Mouse (Mus musculus) brain, adult 2 months (tissue): ENCODE measurements at regions not wholly inside any gene's neighbourhood (a gene's known extent, or its start where the extent isn't known, plus 50 kb on each side); places are given as distances from the start of the nearest gene placed in this dataset.
A peak's percentile ranks its signal among the peaks of the same experiment; 100 is the strongest.

Experiments
- DNase-seq: peaks from one replicate; pipeline ENCODE4 v3.0.0; 2011; ENCODE audit warnings: low read depth, low spot score

DNA sequence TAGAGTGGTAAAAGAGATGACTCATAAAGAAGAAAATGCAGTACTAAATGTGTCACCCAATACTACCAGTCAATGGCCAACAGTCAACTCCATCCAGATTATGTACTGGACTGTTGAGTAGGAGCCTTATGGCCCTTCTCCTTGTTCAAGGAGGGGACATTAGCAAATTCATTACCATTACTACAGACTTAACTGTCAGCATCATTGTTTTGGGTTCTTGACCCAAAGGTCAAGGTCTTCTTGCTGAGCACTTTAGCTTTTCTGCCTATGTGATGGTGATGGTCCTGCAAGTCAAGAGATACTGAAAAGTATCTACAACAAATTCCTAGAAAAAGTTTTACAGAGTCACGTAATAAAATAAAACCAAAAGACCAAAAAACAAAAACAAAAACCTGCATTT lies 1251.4 kb downstream of the Gm37988 start:
- no peak for DNase-seq

DNA sequence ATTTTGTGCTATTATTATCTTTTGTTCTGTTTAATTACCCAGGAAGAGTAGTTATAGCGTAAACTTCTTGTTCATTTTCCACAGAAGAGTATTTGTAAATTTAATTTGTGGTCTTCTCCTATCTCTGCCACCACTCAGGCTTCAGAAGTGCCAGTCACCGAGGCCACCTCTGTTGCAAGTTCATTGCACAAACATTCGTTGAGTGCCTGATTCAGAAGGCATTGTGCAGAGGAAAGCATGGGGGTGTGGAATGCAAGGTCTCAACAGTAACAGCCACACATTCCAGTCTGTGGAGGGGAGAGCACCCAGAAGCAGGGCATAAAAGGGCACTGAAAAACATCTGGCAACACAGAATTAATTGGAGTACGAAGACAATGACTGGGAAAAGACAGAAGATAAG lies 1268.9 kb downstream of the Gm37988 start:
- no peak for DNase-seq

DNA sequence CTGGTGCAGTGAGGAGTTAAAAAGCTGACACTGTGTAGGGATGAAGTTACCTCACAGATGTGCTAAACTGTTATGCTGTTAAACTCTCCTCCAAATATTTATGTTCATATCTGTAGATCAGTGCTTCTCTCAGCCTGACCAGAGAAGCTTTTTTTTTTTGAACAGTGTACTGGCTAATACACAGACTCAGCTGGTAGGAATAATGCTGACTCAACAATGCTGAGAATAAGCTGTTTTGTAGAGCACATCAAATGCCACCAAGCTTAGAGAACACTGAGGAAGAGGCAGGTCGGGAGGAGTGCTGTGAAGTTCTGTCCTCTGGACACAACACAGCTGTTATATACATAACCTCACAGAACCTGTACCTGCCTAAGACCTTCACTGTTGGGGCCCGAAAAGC lies 1274.2 kb downstream of the Gm37988 start:
- no peak for DNase-seq

DNA sequence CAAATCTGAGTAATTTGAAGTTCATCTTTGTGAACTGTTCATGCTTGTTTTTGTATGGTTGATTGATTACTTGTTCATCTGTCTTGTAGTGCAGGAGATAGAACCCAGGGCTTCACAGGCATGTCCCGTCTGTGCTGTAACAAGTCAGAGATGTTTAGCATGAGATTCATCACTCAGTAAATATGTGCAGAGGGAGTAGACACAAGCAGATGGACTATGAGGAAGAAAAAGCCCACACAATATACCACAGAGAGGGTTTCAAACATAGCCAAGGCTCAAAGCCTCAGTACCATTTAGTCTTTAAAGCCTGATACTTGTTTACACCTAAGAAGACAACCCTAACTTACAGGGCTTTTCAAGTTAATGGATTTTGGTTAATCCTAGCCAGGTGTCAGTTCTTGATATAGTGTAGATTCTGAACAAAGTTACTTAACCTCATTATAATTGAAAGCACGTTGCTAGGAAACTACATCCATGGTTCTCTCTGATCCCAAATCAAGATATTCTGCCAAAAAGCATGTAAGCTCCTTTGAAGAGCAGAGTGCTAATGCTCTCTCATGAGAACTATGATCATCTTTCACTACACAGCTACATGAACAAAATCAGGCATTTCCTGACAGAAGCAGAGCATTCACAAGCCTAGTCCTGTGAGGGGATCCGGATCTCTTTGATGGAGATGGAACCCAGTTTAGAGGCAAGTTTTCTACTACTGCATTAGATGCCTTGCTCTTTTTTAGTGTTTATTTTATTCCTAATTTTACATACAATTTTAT lies 1286.7 kb downstream of the Gm37988 start:
- DNase-seq = peak; percentile 7

DNA sequence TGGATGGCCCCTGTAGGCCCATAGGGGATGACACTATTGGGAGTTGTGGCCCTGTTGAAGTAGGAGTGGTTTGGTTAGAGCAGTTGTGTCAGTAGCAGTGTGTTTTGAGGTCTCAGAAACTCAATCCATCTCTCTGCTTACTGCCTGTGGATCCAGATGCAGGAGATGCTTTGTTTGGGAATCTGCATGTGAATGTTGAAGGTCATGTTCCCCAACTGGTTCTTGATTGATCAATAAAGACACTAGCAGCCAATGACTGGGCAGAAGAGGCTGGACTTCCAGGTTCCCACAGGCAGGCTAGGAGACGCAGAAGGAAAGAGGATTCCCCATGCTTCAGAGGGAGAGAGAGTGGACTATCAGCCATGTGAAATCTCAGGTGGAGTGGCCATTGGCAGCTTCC lies 1309.9 kb downstream of the Gm37988 start:
- DNase-seq = no peak

DNA sequence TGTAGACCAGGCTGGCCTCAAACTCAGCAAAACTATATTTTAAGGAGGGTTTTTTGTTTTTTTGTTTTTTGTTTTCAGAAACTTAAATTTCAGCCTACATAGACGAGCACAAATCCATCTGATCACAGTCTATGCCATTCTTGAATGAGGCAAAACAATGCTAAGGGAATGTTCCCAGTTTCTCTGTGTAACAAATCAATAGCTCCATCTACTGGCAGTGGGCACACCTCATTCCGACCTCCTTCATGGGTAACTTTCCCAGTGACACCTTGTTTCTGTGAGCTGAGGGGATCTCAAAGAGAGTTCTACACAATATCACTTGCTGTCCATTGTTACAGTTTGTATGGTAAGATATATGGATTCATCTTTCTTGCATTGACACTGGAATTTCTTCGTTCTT lies 1327.4 kb downstream of the Gm37988 start:
- peak; percentile 56 for DNase-seq

DNA sequence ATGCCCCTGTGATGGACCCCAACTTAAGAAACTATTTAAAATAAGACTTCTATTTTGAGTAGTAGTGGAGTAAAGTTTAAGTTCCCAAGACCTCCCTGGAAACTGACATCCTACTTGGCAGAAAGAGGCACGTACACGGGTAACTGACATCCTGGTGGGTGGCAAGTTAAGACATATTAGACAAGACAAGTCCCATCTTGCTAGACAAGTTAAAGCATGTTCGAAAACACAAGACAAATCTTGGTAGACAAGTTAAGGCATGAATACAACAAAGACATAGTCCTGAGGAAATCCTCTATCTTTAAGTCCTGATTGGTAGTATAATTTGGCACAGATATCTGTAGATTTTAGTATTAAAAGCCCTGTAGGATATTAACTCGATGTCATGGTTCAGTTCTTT lies 1332.6 kb downstream of the Gm37988 start:
- DNase-seq = no peak

DNA sequence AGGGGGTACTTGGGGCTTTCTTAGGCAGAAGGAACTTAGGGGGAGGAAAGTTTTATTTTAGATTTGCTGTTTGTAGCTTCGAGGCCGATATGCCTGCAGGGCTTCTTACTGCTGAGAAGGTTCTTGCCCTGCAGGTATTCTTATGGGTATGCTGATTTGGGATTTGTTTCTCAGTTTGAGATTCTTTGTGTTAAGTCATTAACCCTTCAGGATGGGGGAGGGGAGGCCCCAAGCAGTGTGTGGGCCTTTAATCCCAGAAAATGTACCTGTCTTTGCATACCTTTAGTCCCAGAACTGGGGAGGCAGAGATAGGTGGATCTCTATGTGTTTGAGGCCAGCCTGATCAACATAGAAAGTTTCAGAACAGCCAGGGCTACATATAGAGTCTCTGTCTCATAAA lies 1335.1 kb downstream of the Gm37988 start:
- DNase-seq = no peak

DNA sequence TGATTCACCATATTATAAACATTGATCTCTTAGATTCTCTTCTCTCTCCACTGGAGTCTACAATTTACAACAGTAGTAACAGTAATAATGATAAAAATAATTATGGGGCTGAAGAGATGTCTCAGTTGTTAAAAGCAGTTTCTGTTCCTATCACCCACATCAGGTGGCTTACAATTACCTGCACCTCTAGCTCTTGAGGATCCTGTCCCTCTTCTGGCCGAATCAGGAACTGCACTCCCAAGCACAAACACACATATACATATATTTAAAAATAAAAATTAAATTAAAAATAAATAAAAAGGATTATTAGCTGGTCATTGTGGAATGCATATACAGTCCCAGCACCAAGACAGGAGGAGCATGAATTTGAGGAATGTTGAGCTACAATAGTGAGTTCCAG lies 1336.2 kb downstream of the Gm37988 start:
- DNase-seq = peak; percentile 12

DNA sequence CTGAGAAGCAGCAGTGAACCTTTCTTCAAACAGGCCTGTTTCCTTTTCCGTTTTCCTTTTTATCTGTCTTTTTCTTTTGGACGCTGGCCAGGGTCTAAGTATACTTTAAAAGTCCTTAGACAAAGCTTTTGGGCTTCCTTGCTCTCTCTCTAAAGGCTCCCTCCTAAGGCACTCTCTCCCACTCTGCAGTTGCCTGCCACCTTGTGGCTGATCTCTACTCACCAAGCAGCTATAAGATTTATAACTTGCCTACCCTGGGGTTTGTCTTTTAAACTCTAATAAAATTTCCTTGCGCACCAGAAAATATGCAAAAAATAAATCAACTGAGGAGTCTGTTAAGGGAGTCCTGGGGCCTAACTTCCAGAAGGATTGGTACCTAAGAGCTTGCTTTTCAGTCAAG lies 1344.7 kb downstream of the Gm37988 start:
- DNase-seq = peak; percentile 40
